Mouse (Mus musculus): Measurements from ENCODE around the gene Resf1. TPM values are rescaled to one million over a fixed set of nuclear protein-coding genes. Genes with fewer than 3 reads are reported as not detected.
A peak's percentile ranks its signal among the peaks of the same experiment; 100 is the strongest.
"Not testable (repeated sequence)": the region's sequence is repeated elsewhere in the genome, so short reads cannot be mapped to it uniquely, and the experiment has no call there.

The Resf1 gene
- total and polyA plus RNA-seq, 2 experiments: 4.1 to 20.8 TPM

- H3K4me3 ChIP-seq (ENCODE audit: insufficient read depth, low read depth, low read length): no peak overlapping the region
- H3K27ac ChIP-seq (replicated peaks; ENCODE audit: insufficient read depth, low read depth, low read length): no peak overlapping the region
- TF ChIP-seq CTCF (IDR thresholded peaks at IDR 0.05; ENCODE audit: low read depth, low read length): no peak
- TF ChIP-seq POLR2A (IDR thresholded peaks at IDR 0.05; ENCODE audit: extremely low read depth, insufficient read depth, low read length): no peak
- H3K4me1 ChIP-seq (ENCODE audit: control insufficient read depth, insufficient read depth, low read length): peaks cover 1% of the 10 kb centered on the region; the same call in 1 of the 2 replicates
- H3K79me2 ChIP-seq (ENCODE audit: control insufficient read depth, insufficient read depth, low read length): no peaks in the 10 kb centered on the region
- H3K27me3 ChIP-seq (ENCODE audit: control insufficient read depth, insufficient read depth, low read length): no peaks in the 10 kb centered on the region
- DNase-seq (ENCODE audit: extremely low read depth, low read depth, low spot score): peak; percentile 38
- H3K36me3 ChIP-seq (ENCODE audit: control insufficient read depth, insufficient read depth, low read length): no peaks in the 10 kb centered on the region
- H3K9ac ChIP-seq (ENCODE audit: low read depth, low read length): no peak overlapping the region
Measured at GRCm38 (mm10) chr6:149344372-149344771, 35.2 kb downstream of the Resf1 start.

DNA sequence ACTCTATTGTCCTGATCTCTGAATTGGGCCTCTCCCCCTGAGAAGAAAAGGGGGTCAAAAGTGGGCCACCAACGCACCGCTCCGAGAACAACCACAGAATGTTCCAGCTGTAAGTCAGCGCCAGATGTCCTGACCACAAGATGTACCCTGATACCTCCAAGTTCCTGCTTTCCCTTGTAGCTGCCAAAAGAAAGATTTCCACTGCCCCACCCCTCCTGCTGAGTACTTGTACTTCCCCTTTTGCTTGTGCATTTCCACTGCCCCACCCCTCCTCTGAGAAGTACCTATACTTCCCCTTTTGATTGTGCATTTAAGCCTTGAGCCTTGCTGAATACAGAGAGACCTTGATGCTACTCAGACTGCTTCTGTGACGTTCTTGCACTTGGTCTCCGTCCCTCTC lies 39.0 kb downstream of the Resf1 start:
- not testable (repeated sequence) for H3K4me3 ChIP-seq (ENCODE audit: insufficient read depth, low read depth, low read length); H3K27me3 ChIP-seq (ENCODE audit: control insufficient read depth, insufficient read depth, low read length); H3K9ac ChIP-seq (ENCODE audit: low read depth, low read length); H3K27ac ChIP-seq (replicated peaks; ENCODE audit: insufficient read depth, low read depth, low read length); H3K79me2 ChIP-seq (ENCODE audit: control insufficient read depth, insufficient read depth, low read length); H3K4me1 ChIP-seq (ENCODE audit: control insufficient read depth, insufficient read depth, low read length); DNase-seq (ENCODE audit: extremely low read depth, low read depth, low spot score); H3K36me3 ChIP-seq (ENCODE audit: control insufficient read depth, insufficient read depth, low read length)
- 93% methylated on average over 6 of the region's 6 CpGs for whole genome bisulfite sequencing

DNA sequence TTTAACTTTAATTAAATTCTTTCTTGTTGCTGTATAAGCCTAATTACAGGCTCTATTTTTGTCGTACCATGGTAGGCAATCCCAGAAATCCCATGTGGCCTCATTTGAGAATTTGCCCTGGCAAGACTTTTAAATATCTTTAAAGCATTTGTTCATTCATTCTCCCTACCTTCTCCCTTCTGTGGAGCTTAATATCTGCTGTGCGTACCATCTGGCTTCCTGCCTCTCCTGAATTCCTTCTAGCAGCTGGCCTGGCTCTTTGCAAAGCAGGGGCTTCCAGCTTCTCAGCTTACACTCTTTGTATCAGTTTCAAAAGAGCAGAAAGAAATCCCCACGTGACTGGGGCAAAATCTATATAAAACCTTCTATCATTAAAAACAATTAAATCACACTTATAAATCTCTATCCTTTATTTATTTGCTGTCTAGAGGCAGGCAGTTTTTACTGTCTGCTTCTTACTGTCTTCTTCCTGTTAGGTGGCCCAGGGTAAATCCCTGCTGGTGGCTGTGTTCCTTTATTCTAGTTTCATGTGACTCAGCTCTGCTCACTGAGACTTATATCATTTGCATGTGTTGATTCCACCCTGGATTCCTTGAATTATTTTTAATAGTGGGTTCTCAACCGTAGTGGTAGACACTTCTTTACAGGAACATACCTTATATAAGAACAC lies 45.7 kb downstream of the Resf1 start:
- no peak overlapping the region for H3K27ac ChIP-seq (replicated peaks; ENCODE audit: insufficient read depth, low read depth, low read length)
- H3K79me2 ChIP-seq (ENCODE audit: control insufficient read depth, insufficient read depth, low read length): no peaks in the 10 kb centered on the region
- DNase-seq (ENCODE audit: extremely low read depth, low read depth, low spot score): no peak
- no peak for TF ChIP-seq CTCF (IDR thresholded peaks at IDR 0.05; ENCODE audit: low read depth, low read length)
- TF ChIP-seq POLR2A (IDR thresholded peaks at IDR 0.05; ENCODE audit: extremely low read depth, insufficient read depth, low read length): no peak
- no peaks in the 10 kb centered on the region for H3K36me3 ChIP-seq (ENCODE audit: control insufficient read depth, insufficient read depth, low read length)
- H3K4me1 ChIP-seq (ENCODE audit: control insufficient read depth, insufficient read depth, low read length): no peaks in the 10 kb centered on the region
- H3K9ac ChIP-seq (ENCODE audit: low read depth, low read length): no peak overlapping the region
- no peak overlapping the region for H3K4me3 ChIP-seq (ENCODE audit: insufficient read depth, low read depth, low read length)
- WGBS: 78% methylated on average over 4 of the region's 4 CpGs
- H3K27me3 ChIP-seq (ENCODE audit: control insufficient read depth, insufficient read depth, low read length): no peaks in the 10 kb centered on the region

GRCm38 (mm10) chr6:149355799-149356198 lies 46.6 kb downstream of the Resf1 start:
- H3K4me3 ChIP-seq (ENCODE audit: insufficient read depth, low read depth, low read length); H3K9ac ChIP-seq (ENCODE audit: low read depth, low read length); H3K79me2 ChIP-seq (ENCODE audit: control insufficient read depth, insufficient read depth, low read length); H3K27ac ChIP-seq (replicated peaks; ENCODE audit: insufficient read depth, low read depth, low read length); H3K27me3 ChIP-seq (ENCODE audit: control insufficient read depth, insufficient read depth, low read length); DNase-seq (ENCODE audit: extremely low read depth, low read depth, low spot score); H3K4me1 ChIP-seq (ENCODE audit: control insufficient read depth, insufficient read depth, low read length); H3K36me3 ChIP-seq (ENCODE audit: control insufficient read depth, insufficient read depth, low read length): not testable (repeated sequence)
- 69% methylated on average over 4 of the region's 4 CpGs for WGBS

DNA sequence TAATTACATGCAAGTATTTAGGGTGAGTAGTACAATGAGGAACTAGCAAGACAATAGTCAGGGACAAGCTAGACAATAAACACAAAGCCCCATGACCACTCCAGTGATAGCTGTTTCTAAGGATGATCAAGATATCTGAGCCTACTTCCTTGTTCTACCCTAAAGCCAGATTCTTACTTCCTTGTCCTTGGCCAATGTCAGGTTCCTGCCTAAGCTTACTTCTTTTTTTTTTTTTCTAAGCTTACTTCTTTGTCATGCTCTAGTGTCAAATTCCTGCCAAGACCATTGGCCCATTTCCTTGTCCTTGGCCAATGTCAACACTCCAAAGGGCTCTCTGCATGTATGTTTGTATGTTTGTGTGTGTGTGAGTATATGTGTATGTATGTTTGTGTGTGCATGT lies 47.9 kb downstream of the Resf1 start:
- no peak for TF ChIP-seq POLR2A (IDR thresholded peaks at IDR 0.05; ENCODE audit: extremely low read depth, insufficient read depth, low read length)
- no peak for TF ChIP-seq CTCF (IDR thresholded peaks at IDR 0.05; ENCODE audit: low read depth, low read length)
- Histone ChIP-seq H3K27me3 (ENCODE audit: control insufficient read depth, insufficient read depth, low read length) (no peaks in the 10 kb centered on the region), H3K27ac (replicated peaks; ENCODE audit: insufficient read depth, low read depth, low read length) (no peak overlapping the region), H3K79me2 (ENCODE audit: control insufficient read depth, insufficient read depth, low read length) (no peaks in the 10 kb centered on the region), H3K36me3 (ENCODE audit: control insufficient read depth, insufficient read depth, low read length) (no peaks in the 10 kb centered on the region), H3K9ac (ENCODE audit: low read depth, low read length) (no peak overlapping the region), H3K4me1 (ENCODE audit: control insufficient read depth, insufficient read depth, low read length) (no peaks in the 10 kb centered on the region), H3K4me3 (ENCODE audit: insufficient read depth, low read depth, low read length) (no peak overlapping the region)
- peak; percentile 29 for DNase-seq (ENCODE audit: extremely low read depth, low read depth, low spot score)

GRCm38 (mm10) chr6:149362533-149362932 lies 53.3 kb downstream of the Resf1 start:
- not testable (repeated sequence) for H3K4me1 ChIP-seq (ENCODE audit: control insufficient read depth, insufficient read depth, low read length); H3K9ac ChIP-seq (ENCODE audit: low read depth, low read length); H3K36me3 ChIP-seq (ENCODE audit: control insufficient read depth, insufficient read depth, low read length); DNase-seq (ENCODE audit: extremely low read depth, low read depth, low spot score); H3K27ac ChIP-seq (replicated peaks; ENCODE audit: insufficient read depth, low read depth, low read length); H3K27me3 ChIP-seq (ENCODE audit: control insufficient read depth, insufficient read depth, low read length); H3K4me3 ChIP-seq (ENCODE audit: insufficient read depth, low read depth, low read length); H3K79me2 ChIP-seq (ENCODE audit: control insufficient read depth, insufficient read depth, low read length)
- 97% methylated on average over 20 of the region's 20 CpGs for WGBS

GRCm38 (mm10) chr6:149365975-149366374 lies 56.8 kb downstream of the Resf1 start:
- H3K79me2 ChIP-seq (ENCODE audit: control insufficient read depth, insufficient read depth, low read length); H3K36me3 ChIP-seq (ENCODE audit: control insufficient read depth, insufficient read depth, low read length); H3K4me3 ChIP-seq (ENCODE audit: insufficient read depth, low read depth, low read length); H3K27ac ChIP-seq (replicated peaks; ENCODE audit: insufficient read depth, low read depth, low read length); H3K27me3 ChIP-seq (ENCODE audit: control insufficient read depth, insufficient read depth, low read length); DNase-seq (ENCODE audit: extremely low read depth, low read depth, low spot score); H3K4me1 ChIP-seq (ENCODE audit: control insufficient read depth, insufficient read depth, low read length); H3K9ac ChIP-seq (ENCODE audit: low read depth, low read length): not testable (repeated sequence)
- 74% methylated on average over 2 of the region's 2 CpGs for WGBS
